15 mouse cellular contexts compared by ENCODE assay signal in the genomic region with DNA sequence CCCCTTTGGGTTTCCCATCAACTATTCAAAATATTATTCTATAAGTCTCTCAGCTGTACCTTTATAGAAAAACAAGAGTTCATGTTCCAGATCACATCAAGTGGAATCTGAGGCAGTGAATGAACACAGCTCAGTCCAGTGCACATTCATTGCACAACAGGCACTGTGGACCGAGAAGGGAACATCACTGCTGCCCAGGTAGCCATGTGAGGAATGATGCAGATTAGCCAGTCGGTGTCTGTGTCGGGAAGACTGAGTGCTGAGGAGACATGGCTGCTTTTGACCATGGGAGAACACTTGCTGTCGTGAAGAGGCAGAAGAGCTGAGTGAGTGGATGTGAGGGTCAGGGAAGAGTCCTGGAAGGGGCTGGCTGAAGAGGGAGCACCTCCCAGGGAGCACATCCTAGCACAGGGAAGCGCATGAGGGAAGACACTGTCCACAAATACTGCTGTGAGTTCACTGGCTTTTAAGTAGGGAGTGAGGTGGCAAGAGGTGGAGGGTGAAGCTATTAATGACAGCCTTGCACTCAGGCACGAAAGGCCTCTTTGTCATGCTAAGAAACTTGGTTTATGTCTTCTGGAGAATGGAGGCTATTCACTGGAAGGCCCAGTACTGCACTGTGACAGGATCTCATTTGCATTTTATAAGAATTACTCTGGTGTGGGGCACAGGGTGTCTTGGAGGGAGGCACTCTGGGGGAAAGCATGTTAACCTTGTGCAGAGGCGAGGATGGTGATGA. TPM values are rescaled to one million over a fixed set of nuclear protein-coding genes. Genes with fewer than 3 reads are reported as not detected.
DNase-seq lines count a peak whose midpoint lies in the region; ATAC-seq and TF ChIP-seq lines count a peak whose summit lies in the region.
"Had no signal": no experiment of that assay in that cellular context is flagged by ENCODE, and none has a peak within 500 bp of the region (broad histone marks: within the 10 kb centered on the region; RNA-seq: fewer than 3 reads in every experiment).

No protein-coding gene starts in this region.

- no peak overlapping the region for H3K9ac ChIP-seq in kidney, postnatal 0 days (ENCODE audit: low read depth, low read length)
- H3K9ac ChIP-seq in kidney, embryonic 15.5 days = no peak overlapping the region
- no peak overlapping the region for H3K9ac ChIP-seq in forebrain, embryonic 16.5 days (replicated peaks; ENCODE audit: low read depth, low read length)
- no peak overlapping the region for H3K9ac ChIP-seq in midbrain, embryonic 14.5 days (replicated peaks; ENCODE audit: low read length)
- H3K9ac ChIP-seq: intestine, embryonic 15.5 days; liver, embryonic 14.5 days had no signal

- 74% methylated on average over 7 of the region's 7 CpGs for WGBS in kidney, postnatal 0 days
- WGBS in kidney, embryonic 15.5 days = 80% methylated on average over 7 of the region's 7 CpGs
- WGBS in forebrain, embryonic 16.5 days = 34% methylated on average over 7 of the region's 7 CpGs
- WGBS in midbrain, embryonic 14.5 days = 48% methylated on average over 7 of the region's 7 CpGs

- H3K4me3 ChIP-seq in kidney, postnatal 0 days (replicated peaks; ENCODE audit: low read depth, low read length) = no peak overlapping the region
- H3K4me3 ChIP-seq in kidney, embryonic 15.5 days (replicated peaks) = no peak overlapping the region
- no peak overlapping the region for H3K4me3 ChIP-seq in cortical plate, adult 2 months (ENCODE audit: insufficient read depth, low read length)
- H3K4me3 ChIP-seq in forebrain, embryonic 16.5 days (replicated peaks; ENCODE audit: low read length) = no peak overlapping the region
- H3K4me3 ChIP-seq in midbrain, embryonic 14.5 days (replicated peaks; ENCODE audit: low read depth, low read length) = no peak overlapping the region
- H3K4me3 ChIP-seq: gastrocnemius, adult 2 months; intestine, embryonic 15.5 days had no signal

- H3K4me2 ChIP-seq in kidney, postnatal 0 days (ENCODE audit: low read length) = no peak overlapping the region
- no peak overlapping the region for H3K4me2 ChIP-seq in kidney, embryonic 15.5 days
- H3K4me2 ChIP-seq in forebrain, embryonic 16.5 days (ENCODE audit: low read length) = no peak overlapping the region
- H3K4me2 ChIP-seq in midbrain, embryonic 14.5 days (ENCODE audit: low read length) = no peak overlapping the region
- H3K4me2 ChIP-seq: intestine, embryonic 15.5 days had no signal

- DNase-seq in kidney, postnatal 0 days (ENCODE audit: low spot score) = no peak
- DNase-seq in midbrain, embryonic 14.5 days = no peak
- no peak for DNase-seq in gastrocnemius, postnatal 14 days
- DNase-seq in gastrocnemius, postnatal 4 days (ENCODE audit: low spot score in 2 of 2) = no peak
- no peak for DNase-seq in c-Kit-positive CD71-positive TER-119-positive erythroid progenitor cells, embryonic 14.5 days (ENCODE audit: low spot score)
- DNase-seq: adrenal gland, postnatal 14 days; cerebellum, adult 8-10 months; gastrocnemius, adult 2 months; spleen, adult 18-20 months had no signal

- ATAC-seq in kidney, postnatal 0 days (replicated peaks; ENCODE audit: low FRiP score, low read depth) = no peak
- no peak for ATAC-seq in kidney, embryonic 15.5 days (replicated peaks; ENCODE audit: low FRiP score)
- ATAC-seq in forebrain, embryonic 16.5 days = peak; percentile 81
- ATAC-seq in midbrain, embryonic 14.5 days (ENCODE audit: low FRiP score, low TSS enrichment) = peak; percentile 54
- ATAC-seq: CD4-positive, CD25-positive, alpha-beta regulatory T cell, adult 4 months; intestine, embryonic 15.5 days had no signal

- H3K27me3 ChIP-seq in kidney, postnatal 0 days (ENCODE audit: insufficient read depth, low read length) = no peaks in the 10 kb centered on the region
- no peaks in the 10 kb centered on the region for H3K27me3 ChIP-seq in kidney, embryonic 15.5 days
- no peaks in the 10 kb centered on the region for H3K27me3 ChIP-seq in forebrain, embryonic 16.5 days (replicated peaks; ENCODE audit: control insufficient read depth, insufficient read depth, low read length)
- no peaks in the 10 kb centered on the region for H3K27me3 ChIP-seq in midbrain, embryonic 14.5 days (ENCODE audit: control insufficient read depth, insufficient read depth, low read length)
- H3K27me3 ChIP-seq: intestine, embryonic 15.5 days had no signal

- peak overlapping the region; percentile 54; the same call in 1 of the 2 replicates for H3K27ac ChIP-seq in kidney, postnatal 0 days
- no peak overlapping the region for H3K27ac ChIP-seq in kidney, embryonic 15.5 days
- H3K27ac ChIP-seq in cortical plate, adult 2 months (ENCODE audit: insufficient read depth, low read length) = peak overlapping the region; percentile 80
- H3K27ac ChIP-seq in forebrain, embryonic 16.5 days (ENCODE audit: low read length) = peak overlapping the region; percentile 35
- H3K27ac ChIP-seq in midbrain, embryonic 14.5 days (replicated peaks; ENCODE audit: low read depth, low read length) = no peak overlapping the region; the same call in 1 of the 2 replicates
- H3K27ac ChIP-seq: gastrocnemius, adult 2 months; intestine, embryonic 15.5 days; liver, embryonic 14.5 days had no signal

- TF ChIP-seq CTCF in kidney, postnatal 0 days (IDR thresholded peaks at IDR 0.05; ENCODE audit: low read depth) = no peak
- TF ChIP-seq CTCF in cortical plate, adult 2 months (IDR thresholded peaks at IDR 0.05; ENCODE audit: extremely low read depth, insufficient read depth, low read length) = no peak

- H3K9me3 ChIP-seq in kidney, postnatal 0 days (replicated peaks; ENCODE audit: low read length) = no peaks in the 10 kb centered on the region
- no peaks in the 10 kb centered on the region for H3K9me3 ChIP-seq in kidney, embryonic 15.5 days (replicated peaks)
- H3K9me3 ChIP-seq in forebrain, embryonic 16.5 days (ENCODE audit: control insufficient read depth, low read length) = no peaks in the 10 kb centered on the region; the same call in 1 of the 2 replicates
- H3K9me3 ChIP-seq in midbrain, embryonic 14.5 days (ENCODE audit: control insufficient read depth, low read length) = no peaks in the 10 kb centered on the region
- H3K9me3 ChIP-seq: intestine, embryonic 15.5 days had no signal

- TF ChIP-seq POLR2A in cortical plate, adult 2 months (IDR thresholded peaks at IDR 0.05; ENCODE audit: extremely low read depth, insufficient read depth, low read length) = no peak

- intact Hi-C loops in gastrocnemius, postnatal 14 days (cut with DNase I; ENCODE audit: low total_unique reads) = no loop called here

- 0 out of 2 replicates have a peak, but pooled peaks cover 4% of the 10 kb centered on the region for H3K4me1 ChIP-seq in kidney, postnatal 0 days (replicated peaks; ENCODE audit: insufficient read depth, low read length)
- peaks cover 12% of the 10 kb centered on the region for H3K4me1 ChIP-seq in kidney, embryonic 15.5 days
- H3K4me1 ChIP-seq in cortical plate, adult 2 months (ENCODE audit: control insufficient read depth, insufficient read depth, low read length) = peaks cover 9% of the 10 kb centered on the region
- peaks cover 27% of the 10 kb centered on the region for H3K4me1 ChIP-seq in forebrain, embryonic 16.5 days (replicated peaks; ENCODE audit: control insufficient read depth, insufficient read depth, low read length)
- 0 out of 2 replicates have a peak, but pooled peaks cover 4% of the 10 kb centered on the region for H3K4me1 ChIP-seq in midbrain, embryonic 14.5 days (ENCODE audit: control insufficient read depth, insufficient read depth, low read length)

- H3K36me3 ChIP-seq in kidney, postnatal 0 days (ENCODE audit: insufficient read depth, low read length) = no peaks in the 10 kb centered on the region
- no peaks in the 10 kb centered on the region for H3K36me3 ChIP-seq in kidney, embryonic 15.5 days
- no peaks in the 10 kb centered on the region for H3K36me3 ChIP-seq in forebrain, embryonic 16.5 days (ENCODE audit: control insufficient read depth, insufficient read depth)
- no peaks in the 10 kb centered on the region for H3K36me3 ChIP-seq in midbrain, embryonic 14.5 days (ENCODE audit: control insufficient read depth, insufficient read depth, low read length)
- H3K36me3 ChIP-seq: intestine, embryonic 15.5 days had no signal

RNA-seq across cellular contexts. Expression of a gene that starts 54.8 kb away (rescaled TPM):
- 7.1 and 8.4 TPM in 2 replicates for polyA plus RNA-seq in kidney, postnatal 0 days (2015; fragmentation: Nextera tagmentation; extraction: Ambion mirVana)
- 2.1 and 2.6 TPM in 2 replicates for polyA plus RNA-seq in kidney, embryonic 15.5 days (2015; fragmentation: Nextera tagmentation; extraction: Ambion mirVana)
- polyA plus RNA-seq in cortical plate, adult 2 months (2012; rRNA removed) = 23.7 and 25.3 TPM in 2 replicates
- 2.8 and 3.2 TPM in 2 replicates for polyA plus RNA-seq in forebrain, embryonic 16.5 days (2015; fragmentation: Nextera tagmentation; extraction: Ambion mirVana)
- 2.5 and 2.9 TPM in 2 replicates for polyA plus RNA-seq in midbrain, embryonic 14.5 days (2014; fragmentation: Nextera tagmentation; extraction: Ambion mirVana)
- total RNA-seq in gastrocnemius, postnatal 14 days (2021) = 1 to 10 TPM in 1 of 2 experiments, under 1 TPM in 1; 0.66 to 1.0 TPM
- total RNA-seq in gastrocnemius, postnatal 4 days (2021) = 1 to 10 TPM; 2.3 to 2.4 TPM
- polyA plus RNA-seq: CD4-positive, CD25-positive, alpha-beta regulatory T cell, adult 4 months had no signal

Comparison
In these comparisons a context has a peak if more than half of its experiments do, and no peak if none do; other contexts are left out.
1. H3K27ac ChIP-seq: peak in kidney, postnatal 0 days (single experiment), cortical plate, adult 2 months (single experiment) and forebrain, embryonic 16.5 days (single experiment); none in kidney, embryonic 15.5 days (single experiment) and midbrain, embryonic 14.5 days (single experiment).
2. ATAC-seq: peak in forebrain, embryonic 16.5 days (single experiment) and midbrain, embryonic 14.5 days (single experiment); none in kidney, postnatal 0 days (single experiment) and kidney, embryonic 15.5 days (single experiment).